Mouse (Mus musculus) hindbrain, embryonic 14.5 days (tissue): ENCODE measurements at regions not wholly inside any gene's neighbourhood (a gene's known extent, or its start where the extent isn't known, plus 50 kb on each side); places are given as distances from the start of the nearest gene placed in this dataset.

Experiments used
- ATAC-seq: fragments of 200-750 bp; cut with Nextera tagmentation; 2 replicates; pipeline ENCODE4 v1.8.0; 2017; ENCODE audit warnings: moderate number of reproducible peaks, mild to moderate bottlenecking, moderate TSS enrichment, moderate library complexity; ENCODE audit not compliant: low FRiP score
- DNase-seq: peaks from one replicate; pipeline ENCODE4 v3.0.0-alpha.2; 2015; ENCODE audit warnings: low spot score
- H3K27ac ChIP-seq: fragments of 300-500 bp; sonication (generic); 2 replicates; pipeline ENCODE4 v1.5.1; 2014; ENCODE audit warnings: mild to moderate bottlenecking, moderate library complexity
- H3K27me3 ChIP-seq: fragments of 300-500 bp; sonication (generic); 2 replicates; pipeline ENCODE4 v1.6.1; 2014; ENCODE audit warnings: mild to moderate bottlenecking, low read length, mixed read lengths; ENCODE audit not compliant: control insufficient read depth, insufficient read depth
- H3K36me3 ChIP-seq: fragments of 300-500 bp; sonication (generic); replicated peaks from 2 replicates; pipeline ENCODE4 v1.6.1; 2014; ENCODE audit not compliant: control insufficient read depth, insufficient read depth
- H3K4me1 ChIP-seq: fragments of 300-500 bp; sonication (generic); replicated peaks from 2 replicates; pipeline ENCODE4 v1.6.1; 2014; ENCODE audit warnings: antibody characterized with exemption, low read length, mixed read lengths; ENCODE audit not compliant: control insufficient read depth, insufficient read depth
- H3K4me2 ChIP-seq: fragments of 300-500 bp; sonication (generic); replicated peaks from 2 replicates; pipeline ENCODE4 v1.6.1; 2014; ENCODE audit warnings: mild to moderate bottlenecking, moderate library complexity
- H3K4me3 ChIP-seq: fragments of 300-500 bp; sonication (generic); replicated peaks from 2 replicates; pipeline ENCODE4 v1.5.1; 2014; ENCODE audit warnings: mild to moderate bottlenecking, low read length
- H3K9ac ChIP-seq: fragments of 300-500 bp; sonication (generic); 2 replicates; pipeline ENCODE4 v1.6.1; 2014
- H3K9me3 ChIP-seq: fragments of 300-500 bp; sonication (generic); 2 replicates; pipeline ENCODE4 v1.6.1; 2016; ENCODE audit warnings: low read length; ENCODE audit not compliant: control insufficient read depth
- WGBS: fragments of 180-500 bp; shearing (Covaris S2); extraction: QIAGEN DNeasy Blood & Tissue Kit; methylation state at CpG from one replicate; pipeline ENCODE4 v1.1.7; 2014; 5-methylcytosine and 5-hydroxymethylcytosine counted together

DNA sequence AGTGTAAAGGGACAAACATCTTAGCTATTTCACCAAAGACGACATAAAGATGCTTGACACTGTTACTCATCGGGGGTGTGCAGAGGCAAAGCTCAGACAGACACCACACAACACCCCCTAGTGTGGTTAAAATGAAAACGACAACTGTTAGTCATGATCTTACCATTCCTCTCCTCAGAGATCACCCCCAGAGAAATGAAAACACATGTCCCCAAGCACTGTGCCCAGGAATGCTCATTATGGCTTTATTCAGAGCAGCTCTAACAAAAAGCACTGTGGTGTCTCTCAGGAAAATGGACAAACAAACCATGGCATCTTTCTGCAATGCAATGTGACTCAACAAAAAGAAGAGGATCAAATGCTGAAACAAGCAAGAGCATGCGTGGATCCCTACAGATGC is 229.5 kb upstream of the Thbs1 start:
- H3K27ac ChIP-seq: no peak overlapping the region

GRCm38 (mm10) chr2:117882890-117883289 is 228.8 kb upstream of the Thbs1 start:
- no peak overlapping the region for H3K27ac ChIP-seq
- H3K4me2 ChIP-seq: no peak overlapping the region
- H3K4me3 ChIP-seq: no peak overlapping the region
- no peak overlapping the region for H3K9ac ChIP-seq
- ATAC-seq: no peak
- H3K36me3 ChIP-seq: no peaks in the 10 kb centered on the region
- no peaks in the 10 kb centered on the region for H3K9me3 ChIP-seq
- DNase-seq: no peak
- H3K27me3 ChIP-seq: no peaks in the 10 kb centered on the region
- H3K4me1 ChIP-seq: no peaks in the 10 kb centered on the region
- 89% methylated on average over 2 of the region's 2 CpGs for WGBS

More for the DNA sequence above, 229.5 kb upstream of the Thbs1 start:
- DNase-seq (no peak), ATAC-seq (no peak)
- 68% methylated on average over 4 of the region's 4 CpGs for WGBS
- H3K4me1 ChIP-seq: no peaks in the 10 kb centered on the region
- H3K9me3 ChIP-seq: no peaks in the 10 kb centered on the region
- H3K36me3 ChIP-seq: no peaks in the 10 kb centered on the region
- no peak overlapping the region for H3K4me3 ChIP-seq
- no peaks in the 10 kb centered on the region for H3K27me3 ChIP-seq
- H3K9ac ChIP-seq: no peak overlapping the region
- no peak overlapping the region for H3K4me2 ChIP-seq

GRCm38 (mm10) chr2:117886516-117886915 is 225.2 kb upstream of the Thbs1 start:
- no peaks in the 10 kb centered on the region for H3K4me1 ChIP-seq
- ATAC-seq (no peak), DNase-seq (no peak)
- no peaks in the 10 kb centered on the region for H3K9me3 ChIP-seq
- no peak overlapping the region for H3K4me3 ChIP-seq
- no peak overlapping the region for H3K4me2 ChIP-seq
- 93% methylated on average over 3 of the region's 3 CpGs for WGBS
- no peak overlapping the region for H3K9ac ChIP-seq
- no peaks in the 10 kb centered on the region for H3K36me3 ChIP-seq
- no peaks in the 10 kb centered on the region for H3K27me3 ChIP-seq
- H3K27ac ChIP-seq: no peak overlapping the region

GRCm38 (mm10) chr2:117901311-117901710 is 210.4 kb upstream of the Thbs1 start:
- H3K9me3 ChIP-seq: no peaks in the 10 kb centered on the region

DNA sequence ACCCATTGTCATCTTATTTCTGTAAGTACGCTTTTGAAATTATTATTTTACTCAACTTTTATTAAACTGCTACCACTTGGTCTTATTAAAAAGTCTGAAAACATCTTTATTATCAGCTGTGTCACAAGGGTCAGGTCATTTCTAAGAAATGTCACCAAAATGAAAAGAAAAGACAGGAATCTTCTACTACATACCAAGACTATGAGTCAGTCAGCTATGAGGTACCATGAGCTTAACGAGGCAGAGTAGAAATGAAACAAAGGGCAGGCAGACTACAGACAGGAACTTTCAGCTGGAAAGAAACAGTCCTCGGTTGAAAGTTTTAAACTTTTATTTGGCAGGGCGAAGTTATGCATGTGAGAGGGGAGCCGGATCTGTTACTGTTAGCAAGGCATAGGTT is 208.8 kb upstream of the Thbs1 start:
- Histone ChIP-seq H3K27me3 (no peaks in the 10 kb centered on the region), H3K4me2 (no peak overlapping the region), H3K4me3 (no peak overlapping the region), H3K9ac (no peak overlapping the region), H3K27ac (no peak overlapping the region), H3K4me1 (no peaks in the 10 kb centered on the region), H3K36me3 (no peaks in the 10 kb centered on the region), H3K9me3 (no peaks in the 10 kb centered on the region)
- 93% methylated on average over 5 of the region's 5 CpGs for WGBS
- ATAC-seq (no peak), DNase-seq (no peak)

More at GRCm38 (mm10) chr2:117901311-117901710, 210.4 kb upstream of the Thbs1 start:
- no peak overlapping the region for H3K27ac ChIP-seq
- no peak overlapping the region for H3K4me3 ChIP-seq
- DNase-seq (no peak), ATAC-seq (no peak)
- H3K36me3 ChIP-seq: no peaks in the 10 kb centered on the region
- H3K27me3 ChIP-seq: no peaks in the 10 kb centered on the region
- 81% methylated on average over 2 of the region's 2 CpGs for WGBS
- no peaks in the 10 kb centered on the region for H3K4me1 ChIP-seq
- H3K9ac ChIP-seq: no peak overlapping the region
- no peak overlapping the region for H3K4me2 ChIP-seq

GRCm38 (mm10) chr2:117903705-117904104 is 208.0 kb upstream of the Thbs1 start:
- H3K9me3 ChIP-seq: no peaks in the 10 kb centered on the region
- no peaks in the 10 kb centered on the region for H3K4me1 ChIP-seq
- H3K9ac ChIP-seq: no peak overlapping the region
- 92% methylated on average over 2 of the region's 2 CpGs for WGBS
- no peak for DNase-seq
- no peak overlapping the region for H3K27ac ChIP-seq
- H3K27me3 ChIP-seq: no peaks in the 10 kb centered on the region
- no peak overlapping the region for H3K4me2 ChIP-seq
- no peak overlapping the region for H3K4me3 ChIP-seq
- H3K36me3 ChIP-seq: no peaks in the 10 kb centered on the region
- no peak for ATAC-seq

DNA sequence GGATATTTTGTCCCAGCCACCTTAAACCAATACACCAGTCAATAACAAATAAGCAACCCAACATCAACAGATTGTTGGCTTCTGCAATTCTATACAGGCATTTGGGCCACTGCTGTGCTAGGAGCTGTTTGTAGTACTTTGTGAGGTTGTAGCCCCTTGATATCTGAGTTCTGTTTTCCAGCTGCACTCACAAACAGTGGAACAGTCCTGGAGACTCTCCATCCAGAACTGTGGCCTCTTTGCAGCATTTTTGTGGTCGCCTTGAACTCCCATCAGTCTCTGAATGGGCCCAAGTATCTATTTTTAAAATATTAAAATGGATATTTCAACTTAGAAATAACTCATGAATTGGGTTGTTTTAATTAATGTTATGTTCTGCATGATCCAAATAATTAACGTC is 205.2 kb upstream of the Thbs1 start:
- no peaks in the 10 kb centered on the region for H3K36me3 ChIP-seq
- H3K4me1 ChIP-seq: no peaks in the 10 kb centered on the region
- ATAC-seq (no peak), DNase-seq (no peak)
- no peak overlapping the region for H3K9ac ChIP-seq
- H3K27me3 ChIP-seq: no peaks in the 10 kb centered on the region
- no peak overlapping the region for H3K27ac ChIP-seq
- H3K4me3 ChIP-seq: no peak overlapping the region
- H3K4me2 ChIP-seq: no peak overlapping the region
- WGBS: 88% methylated on average over 2 of the region's 2 CpGs
- H3K9me3 ChIP-seq: no peaks in the 10 kb centered on the region

- Histone ChIP-seq H3K4me1 (no peaks in the 10 kb centered on the region), H3K9ac (no peak overlapping the region), H3K27ac (no peak overlapping the region), H3K4me2 (no peak overlapping the region), H3K4me3 (no peak overlapping the region), H3K27me3 (no peaks in the 10 kb centered on the region), H3K36me3 (no peaks in the 10 kb centered on the region), H3K9me3 (no peaks in the 10 kb centered on the region)
- no peak for DNase-seq
- 63% methylated on average over 1 of the region's 1 CpGs for WGBS
- no peak for ATAC-seq
Observed at GRCm38 (mm10) chr2:117910781-117911180, 200.9 kb upstream of the Thbs1 start.

DNA sequence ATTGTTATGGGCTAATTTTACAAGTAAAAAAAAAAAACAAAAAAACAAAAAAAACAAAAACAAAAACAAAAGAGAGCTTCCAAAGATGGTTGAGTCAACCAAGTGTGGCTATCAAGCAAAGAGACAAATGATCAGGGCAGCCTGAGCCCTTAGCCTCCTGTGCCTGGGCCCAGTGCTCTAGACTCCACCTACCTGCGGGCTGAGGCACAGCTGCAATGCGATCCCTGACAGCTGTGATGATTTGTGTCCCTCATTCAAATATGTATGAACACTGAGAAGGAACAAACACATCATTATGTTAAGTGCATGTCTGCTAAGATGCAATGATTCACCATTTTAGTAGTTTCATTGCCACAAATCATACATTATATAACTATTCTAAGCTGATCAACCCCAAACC is 199.0 kb upstream of the Thbs1 start:
- Histone ChIP-seq H3K9me3 (no peaks in the 10 kb centered on the region), H3K4me2 (no peak overlapping the region), H3K27me3 (no peaks in the 10 kb centered on the region), H3K4me3 (no peak overlapping the region), H3K36me3 (no peaks in the 10 kb centered on the region), H3K9ac (no peak overlapping the region), H3K4me1 (no peaks in the 10 kb centered on the region), H3K27ac (no peak overlapping the region)
- WGBS: 72% methylated on average over 2 of the region's 2 CpGs
- no peak for ATAC-seq
- DNase-seq: no peak

- no peak overlapping the region for H3K27ac ChIP-seq
- ATAC-seq: no peak
- H3K36me3 ChIP-seq: no peaks in the 10 kb centered on the region
- no peaks in the 10 kb centered on the region for H3K9me3 ChIP-seq
- H3K27me3 ChIP-seq: no peaks in the 10 kb centered on the region
- 94% methylated on average over 4 of the region's 4 CpGs for WGBS
- DNase-seq: no peak
- H3K9ac ChIP-seq: no peak overlapping the region
- no peak overlapping the region for H3K4me2 ChIP-seq
- no peaks in the 10 kb centered on the region for H3K4me1 ChIP-seq
- H3K4me3 ChIP-seq: no peak overlapping the region
Observed at GRCm38 (mm10) chr2:117913846-117914245, 197.8 kb upstream of the Thbs1 start.
